Mouse (Mus musculus): ENCODE measurements around the gene Tshb. TPM values are rescaled to one million over a fixed set of nuclear protein-coding genes. Genes with fewer than 3 reads are reported as not detected.

The Tshb gene
- polyA plus RNA-seq, 1 experiment from 2014 or later: 0.11 TPM

DNA sequence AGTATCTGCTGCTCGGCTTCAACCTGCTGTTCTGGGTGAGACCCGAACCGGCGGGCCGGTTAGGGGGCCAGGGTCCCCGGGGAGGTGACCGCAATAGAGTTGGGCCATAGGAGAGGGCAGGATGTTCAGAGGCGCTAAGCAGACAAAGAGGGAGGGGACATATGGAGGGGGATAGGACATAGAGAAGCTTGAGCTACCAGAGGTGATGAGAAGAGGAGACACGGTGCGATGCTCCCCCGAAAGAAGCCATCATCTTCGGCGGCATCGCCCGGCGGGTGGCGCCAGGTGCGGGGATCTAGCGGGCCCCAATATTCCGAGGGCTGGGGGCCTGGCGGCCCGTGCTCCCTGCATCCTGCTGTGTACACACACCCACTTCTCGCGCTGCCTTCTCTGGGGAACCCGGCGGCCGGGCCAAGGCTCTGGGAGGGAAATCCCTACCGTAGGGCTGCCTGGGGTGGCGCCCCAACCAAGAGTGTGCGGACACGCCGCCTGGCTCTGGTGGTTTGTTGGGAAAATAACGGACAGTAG lies 47.4 kb downstream of the Tshb start:
- Histone ChIP-seq H3K36me3 (ENCODE audit: control insufficient read depth, insufficient read depth, low read length) (no peaks in the 10 kb centered on the region), H3K4me2 (peak overlapping the region; percentile 94), H3K27ac (ENCODE audit: low read depth, low read length) (no peak overlapping the region), H3K27me3 (replicated peaks; ENCODE audit: control insufficient read depth, insufficient read depth, low read length) (peaks cover 5% of the 10 kb centered on the region; the same call in 1 of the 2 replicates), H3K9ac (ENCODE audit: low read depth, low read length) (peak overlapping the region; percentile 60), H3K9me3 (ENCODE audit: control insufficient read depth, low read length) (no peaks in the 10 kb centered on the region), H3K4me1 (replicated peaks; ENCODE audit: control insufficient read depth, insufficient read depth, low read length) (no peaks in the 10 kb centered on the region; the same call in 1 of the 2 replicates), H3K4me3 (ENCODE audit: low read depth, low read length) (peak overlapping the region; percentile 67)
- ATAC-seq (replicated peaks; ENCODE audit: low FRiP score): peak; percentile 59
- no peak for DNase-seq (ENCODE audit: low spot score)
- 1% methylated on average over 33 of the region's 33 CpGs for WGBS

DNA sequence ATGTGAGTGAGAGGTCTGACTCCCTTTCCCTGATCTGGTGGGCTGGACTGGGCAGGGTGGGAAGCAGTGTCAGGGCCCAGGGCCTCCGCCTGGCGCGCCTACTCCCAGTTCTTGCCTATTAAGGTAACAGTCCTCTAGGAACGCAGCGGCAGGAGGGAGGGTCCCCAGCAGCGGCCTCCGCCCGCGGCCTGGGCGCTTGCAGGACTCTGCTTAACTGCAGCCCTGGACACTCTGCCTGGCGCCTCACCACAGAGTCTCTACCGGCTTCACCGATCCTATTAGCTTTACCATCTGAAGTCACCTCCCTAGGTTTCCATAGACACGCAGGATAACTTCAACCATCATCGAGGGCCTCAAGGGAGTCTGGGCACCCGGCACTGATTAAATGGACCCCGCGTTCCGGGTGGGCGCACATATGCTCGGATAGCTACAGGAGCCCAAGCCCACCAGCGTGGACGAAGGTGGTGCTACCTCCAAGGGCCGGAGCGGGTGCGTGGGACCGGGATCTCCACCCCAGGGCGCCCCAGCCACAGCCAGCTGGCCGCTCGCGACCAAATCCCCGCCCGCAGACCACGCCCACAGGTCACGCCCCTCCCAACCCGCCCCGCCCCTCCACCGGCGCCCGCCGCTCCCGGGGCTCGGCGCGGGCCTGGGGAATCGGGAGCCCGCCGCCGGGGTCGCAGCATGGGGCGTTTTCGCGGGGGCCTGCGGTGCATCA lies 48.0 kb downstream of the Tshb start, which contains the start of gene Tspan2:
TSS of gene Tspan2 (plus strand) at position 217 of the 718 bp plus-strand sequence.
- Histone ChIP-seq H3K27me3 (replicated peaks; ENCODE audit: control insufficient read depth, insufficient read depth, low read length) (peaks cover 5% of the 10 kb centered on the region; the same call in 1 of the 2 replicates), H3K27ac (ENCODE audit: low read depth, low read length) (no peak within 1 kb of the TSS), H3K4me1 (replicated peaks; ENCODE audit: control insufficient read depth, insufficient read depth, low read length) (no peaks in the 10 kb centered on the region; the same call in 1 of the 2 replicates), H3K4me3 (ENCODE audit: low read depth, low read length) (peak within 1 kb of the TSS; percentile 67), H3K9ac (ENCODE audit: low read depth, low read length) (peak within 1 kb of the TSS; percentile 60), H3K4me2 (peak within 1 kb of the TSS; percentile 94), H3K9me3 (ENCODE audit: control insufficient read depth, low read length) (no peaks in the 10 kb centered on the region), H3K36me3 (ENCODE audit: control insufficient read depth, insufficient read depth, low read length) (no peaks in the 10 kb centered on the region)
- DNase-seq (ENCODE audit: low spot score): peak; percentile 78
- ATAC-seq (replicated peaks; ENCODE audit: low FRiP score): peak; percentile 78
- WGBS: 2% methylated on average over 54 of the region's 54 CpGs

DNA sequence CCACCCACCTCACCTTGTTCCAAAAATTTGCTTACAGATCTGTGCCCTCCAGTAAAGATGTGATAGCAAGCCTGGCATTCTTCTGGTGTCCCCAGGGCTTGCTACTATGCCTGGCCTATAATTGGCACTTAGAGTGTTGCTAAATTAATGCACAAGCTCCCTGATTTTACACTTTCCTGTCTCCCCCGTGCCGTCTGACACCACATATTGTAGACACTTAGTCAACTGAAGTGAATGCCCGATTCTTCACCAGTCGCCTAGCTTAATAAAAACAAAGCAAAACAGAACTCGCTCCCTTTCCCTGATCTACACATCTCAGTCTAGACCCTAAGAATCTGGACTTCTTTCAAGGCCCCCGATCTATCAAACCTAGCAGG lies 48.6 kb downstream of the Tshb start:
- peak overlapping the region; percentile 94 for H3K4me2 ChIP-seq
- H3K4me3 ChIP-seq (ENCODE audit: low read depth, low read length): no peak overlapping the region; the same call in 1 of the 2 replicates
- no peak for ATAC-seq (replicated peaks; ENCODE audit: low FRiP score)
- WGBS: 55% methylated on average over 6 of the region's 6 CpGs
- H3K4me1 ChIP-seq (replicated peaks; ENCODE audit: control insufficient read depth, insufficient read depth, low read length): no peaks in the 10 kb centered on the region; the same call in 1 of the 2 replicates
- H3K9me3 ChIP-seq (ENCODE audit: control insufficient read depth, low read length): no peaks in the 10 kb centered on the region
- no peaks in the 10 kb centered on the region for H3K36me3 ChIP-seq (ENCODE audit: control insufficient read depth, insufficient read depth, low read length)
- no peak overlapping the region; the same call in 1 of the 2 replicates for H3K9ac ChIP-seq (ENCODE audit: low read depth, low read length)
- no peak overlapping the region for H3K27ac ChIP-seq (ENCODE audit: low read depth, low read length)
- H3K27me3 ChIP-seq (replicated peaks; ENCODE audit: control insufficient read depth, insufficient read depth, low read length): peaks cover 5% of the 10 kb centered on the region; the same call in 1 of the 2 replicates
- no peak for DNase-seq (ENCODE audit: low spot score)

DNA sequence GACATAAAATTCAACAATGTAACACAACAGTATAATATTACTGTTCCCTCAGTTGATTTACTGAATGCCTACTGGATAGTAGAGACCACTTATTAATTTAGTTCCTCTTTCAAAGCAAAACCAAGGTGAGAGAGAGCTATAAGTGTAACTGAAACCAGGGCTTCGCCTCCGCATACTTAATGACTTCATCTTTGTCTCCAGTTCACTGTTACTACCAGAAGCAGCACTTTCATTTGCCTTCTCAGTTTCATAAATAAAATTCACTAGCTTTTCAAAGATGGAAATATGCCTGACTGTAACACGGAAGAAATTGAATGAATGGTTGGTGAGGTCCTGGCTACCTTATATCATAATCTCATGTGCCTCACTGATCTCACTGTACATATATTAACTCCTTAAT lies 49.5 kb downstream of the Tshb start:
- WGBS: 86% methylated on average over 3 of the region's 3 CpGs
- H3K4me1 ChIP-seq (replicated peaks; ENCODE audit: control insufficient read depth, insufficient read depth, low read length): no peaks in the 10 kb centered on the region; the same call in 1 of the 2 replicates
- DNase-seq (ENCODE audit: low spot score) (no peak), ATAC-seq (replicated peaks; ENCODE audit: low FRiP score) (no peak)
- no peak overlapping the region for H3K9ac ChIP-seq (ENCODE audit: low read depth, low read length)
- H3K27ac ChIP-seq (ENCODE audit: low read depth, low read length): no peak overlapping the region
- H3K27me3 ChIP-seq (replicated peaks; ENCODE audit: control insufficient read depth, insufficient read depth, low read length): peaks cover 5% of the 10 kb centered on the region; the same call in 1 of the 2 replicates
- no peak overlapping the region for H3K4me3 ChIP-seq (ENCODE audit: low read depth, low read length)
- no peak overlapping the region for H3K4me2 ChIP-seq
- no peaks in the 10 kb centered on the region for H3K36me3 ChIP-seq (ENCODE audit: control insufficient read depth, insufficient read depth, low read length)
- H3K9me3 ChIP-seq (ENCODE audit: control insufficient read depth, low read length): no peaks in the 10 kb centered on the region

DNA sequence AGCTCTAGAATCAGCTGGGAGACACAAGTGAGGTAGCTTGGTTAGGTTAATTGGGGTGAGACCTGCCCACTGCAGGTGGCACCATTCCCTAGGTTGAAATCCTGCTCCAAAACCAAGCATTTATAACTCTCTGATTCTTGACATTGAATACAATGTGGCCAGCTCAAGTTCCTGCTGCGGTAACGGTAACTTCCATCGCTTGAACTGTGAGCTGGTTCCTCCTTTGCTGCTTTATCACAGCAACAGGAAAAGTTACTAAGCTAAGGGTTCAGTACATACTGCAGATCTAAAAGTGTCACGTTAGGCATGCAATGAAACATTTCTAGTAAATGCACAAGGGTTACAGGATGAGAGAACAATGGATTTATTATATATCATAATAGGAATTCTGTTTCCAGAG lies 49.9 kb downstream of the Tshb start:
- no peak overlapping the region for H3K9ac ChIP-seq (ENCODE audit: low read depth, low read length)
- ATAC-seq (replicated peaks; ENCODE audit: low FRiP score): no peak
- no peaks in the 10 kb centered on the region for H3K36me3 ChIP-seq (ENCODE audit: control insufficient read depth, insufficient read depth, low read length)
- 47% methylated on average over 4 of the region's 4 CpGs for WGBS
- no peaks in the 10 kb centered on the region; the same call in 1 of the 2 replicates for H3K4me1 ChIP-seq (replicated peaks; ENCODE audit: control insufficient read depth, insufficient read depth, low read length)
- no peak overlapping the region for H3K4me2 ChIP-seq
- H3K27ac ChIP-seq (ENCODE audit: low read depth, low read length): no peak overlapping the region
- no peak overlapping the region for H3K4me3 ChIP-seq (ENCODE audit: low read depth, low read length)
- no peak for DNase-seq (ENCODE audit: low spot score)
- H3K9me3 ChIP-seq (ENCODE audit: control insufficient read depth, low read length): no peaks in the 10 kb centered on the region
- peaks cover 5% of the 10 kb centered on the region; the same call in 1 of the 2 replicates for H3K27me3 ChIP-seq (replicated peaks; ENCODE audit: control insufficient read depth, insufficient read depth, low read length)

DNA sequence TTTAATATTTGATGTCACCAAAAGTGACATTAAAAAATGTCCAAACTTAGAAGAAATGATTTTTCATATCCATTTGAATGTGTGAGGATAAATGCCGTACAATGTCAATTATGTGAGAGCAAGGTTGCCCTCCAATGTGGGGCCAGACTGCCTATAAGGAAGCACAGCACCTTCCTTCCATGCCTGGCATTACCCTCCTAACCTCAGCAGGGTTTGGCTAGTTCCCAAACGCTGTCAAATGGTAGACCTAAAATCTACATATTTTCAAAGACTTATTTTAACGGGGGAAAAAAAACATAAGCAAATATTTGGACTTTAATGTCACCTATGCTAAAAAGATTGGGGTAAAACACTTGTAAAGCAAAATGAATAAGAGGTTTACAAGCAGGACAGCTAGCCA lies 51.4 kb downstream of the Tshb start:
- no peak for DNase-seq (ENCODE audit: low spot score)
- ATAC-seq (replicated peaks; ENCODE audit: low FRiP score): no peak
- WGBS: 81% methylated on average over 3 of the region's 3 CpGs
- H3K36me3 ChIP-seq (ENCODE audit: control insufficient read depth, insufficient read depth, low read length): no peaks in the 10 kb centered on the region
- H3K27ac ChIP-seq (ENCODE audit: low read depth, low read length): no peak overlapping the region
- no peaks in the 10 kb centered on the region; the same call in 1 of the 2 replicates for H3K4me1 ChIP-seq (replicated peaks; ENCODE audit: control insufficient read depth, insufficient read depth, low read length)
- no peaks in the 10 kb centered on the region for H3K9me3 ChIP-seq (ENCODE audit: control insufficient read depth, low read length)
- peaks cover 5% of the 10 kb centered on the region; the same call in 1 of the 2 replicates for H3K27me3 ChIP-seq (replicated peaks; ENCODE audit: control insufficient read depth, insufficient read depth, low read length)
- H3K4me3 ChIP-seq (ENCODE audit: low read depth, low read length): no peak overlapping the region
- H3K9ac ChIP-seq (ENCODE audit: low read depth, low read length): no peak overlapping the region
- no peak overlapping the region for H3K4me2 ChIP-seq

DNA sequence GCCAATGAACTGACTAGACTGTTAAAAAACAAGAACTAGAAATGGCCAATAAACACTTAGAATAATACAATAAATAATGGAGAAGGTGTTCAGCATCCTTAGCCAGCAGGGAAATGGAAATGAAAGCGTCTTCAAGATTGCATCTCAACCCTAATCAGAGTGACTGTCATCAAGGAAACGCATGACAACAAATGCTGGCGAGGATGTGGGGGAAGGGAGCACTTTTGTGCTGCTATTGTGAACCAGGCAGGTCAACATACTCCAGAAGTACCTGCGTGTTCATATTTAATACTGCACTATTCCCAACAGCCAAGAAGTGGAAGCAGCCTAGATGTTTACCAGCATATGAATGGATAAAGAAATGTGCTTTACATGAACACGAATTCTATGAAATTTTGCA lies 53.1 kb downstream of the Tshb start:
- WGBS: 50% methylated on average over 5 of the region's 5 CpGs

More for the DNA sequence above, 53.1 kb downstream of the Tshb start:
- no peaks in the 10 kb centered on the region for H3K36me3 ChIP-seq (ENCODE audit: control insufficient read depth, insufficient read depth, low read length)
- no peak overlapping the region for H3K27ac ChIP-seq (ENCODE audit: low read depth, low read length)
- DNase-seq (ENCODE audit: low spot score) (no peak), ATAC-seq (replicated peaks; ENCODE audit: low FRiP score) (no peak)
- no peak overlapping the region for H3K4me3 ChIP-seq (ENCODE audit: low read depth, low read length)
- H3K9ac ChIP-seq (ENCODE audit: low read depth, low read length): no peak overlapping the region
- no peaks in the 10 kb centered on the region; the same call in 1 of the 2 replicates for H3K4me1 ChIP-seq (replicated peaks; ENCODE audit: control insufficient read depth, insufficient read depth, low read length)
- H3K4me2 ChIP-seq: no peak overlapping the region
- H3K27me3 ChIP-seq (replicated peaks; ENCODE audit: control insufficient read depth, insufficient read depth, low read length): no peaks in the 10 kb centered on the region
- no peaks in the 10 kb centered on the region for H3K9me3 ChIP-seq (ENCODE audit: control insufficient read depth, low read length)

Measured in liver, embryonic 11.5 days (tissue).